Mouse (Mus musculus) yolk sac, embryonic 10.5 days (tissue): ENCODE measurements at regions not wholly inside any gene's neighbourhood (a gene's known extent, or its start where the extent isn't known, plus 50 kb on each side); places are given as distances from the start of the nearest gene placed in this dataset.

Source experiments
- DNase-seq: peaks from one replicate; pipeline ENCODE4 v3.0.0-alpha.2; 2017; ENCODE audit warnings: low spot score

GRCm38 (mm10) chr1:137428110-137428509 lies 467.9 kb upstream of the Nr5a2 start:
- no peak for DNase-seq

GRCm38 (mm10) chr1:137418388-137418787 lies 458.1 kb upstream of the Nr5a2 start:
- DNase-seq, result no peak

GRCm38 (mm10) chr1:137396736-137397135 lies 436.5 kb upstream of the Nr5a2 start:
- no peak for DNase-seq

GRCm38 (mm10) chr1:137387509-137387908 lies 427.3 kb upstream of the Nr5a2 start:
- DNase-seq, result no peak

DNA sequence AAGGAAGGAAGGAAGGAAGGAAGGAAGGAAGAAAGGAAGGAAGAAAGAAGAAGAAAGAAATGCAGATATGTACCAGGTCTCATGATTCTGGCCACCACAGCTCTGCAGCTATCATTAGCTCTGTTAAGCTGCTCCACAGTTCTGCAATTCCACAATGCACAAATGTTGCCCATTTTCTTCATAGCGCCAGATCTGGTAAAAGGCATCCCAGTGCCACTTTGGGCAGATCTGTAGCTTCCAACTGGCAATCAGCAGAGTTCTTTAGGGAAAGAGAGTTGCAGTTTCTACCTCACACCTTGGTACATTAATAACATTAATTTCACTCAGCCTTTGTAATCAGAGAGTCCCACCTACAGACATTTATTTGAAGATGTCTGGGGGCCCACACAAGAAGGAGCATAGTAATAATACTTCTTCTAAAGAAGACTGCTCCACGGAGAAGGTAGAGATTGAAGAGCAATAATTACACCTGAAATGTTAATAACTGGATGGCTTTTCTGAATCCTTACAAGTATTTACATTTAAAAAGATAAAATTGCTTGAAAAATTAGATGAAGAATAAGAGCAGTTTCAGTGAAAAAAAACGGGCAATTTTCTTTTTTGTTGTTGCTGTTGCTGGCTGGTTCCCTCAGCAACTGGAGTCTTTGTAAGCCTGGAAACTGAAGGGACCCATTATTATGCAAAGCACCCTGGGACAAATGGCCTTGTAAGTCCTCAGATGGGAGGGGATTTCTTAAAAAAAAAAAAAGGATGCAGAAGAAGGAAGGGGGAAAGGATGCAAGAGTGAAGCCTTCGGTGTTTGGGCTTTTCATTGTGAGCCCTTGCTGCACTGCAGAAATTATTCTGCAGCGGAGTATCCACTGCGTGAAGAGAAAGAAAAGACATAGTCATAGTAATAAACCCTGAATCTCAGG lies 418.1 kb upstream of the Nr5a2 start:
- no peak for DNase-seq

DNA sequence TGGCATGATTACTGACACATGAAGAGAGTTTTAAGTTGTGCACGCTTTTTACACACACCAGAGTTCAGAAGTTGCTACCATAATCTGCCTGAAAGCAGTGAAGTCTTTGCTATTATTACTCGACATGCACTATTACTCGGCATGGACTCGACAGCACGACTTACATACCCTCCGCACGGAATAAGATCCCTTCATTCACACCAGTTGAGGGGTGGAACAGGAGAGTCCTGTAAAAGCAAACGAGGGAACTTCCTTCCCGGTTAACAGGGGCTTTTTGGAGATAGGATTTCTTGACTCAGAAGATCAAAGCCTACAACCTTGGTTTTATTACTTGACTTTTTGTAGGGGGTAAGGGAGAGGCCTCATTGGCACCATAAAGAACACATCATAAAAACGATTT lies 416.4 kb upstream of the Nr5a2 start:
- no peak for DNase-seq

DNA sequence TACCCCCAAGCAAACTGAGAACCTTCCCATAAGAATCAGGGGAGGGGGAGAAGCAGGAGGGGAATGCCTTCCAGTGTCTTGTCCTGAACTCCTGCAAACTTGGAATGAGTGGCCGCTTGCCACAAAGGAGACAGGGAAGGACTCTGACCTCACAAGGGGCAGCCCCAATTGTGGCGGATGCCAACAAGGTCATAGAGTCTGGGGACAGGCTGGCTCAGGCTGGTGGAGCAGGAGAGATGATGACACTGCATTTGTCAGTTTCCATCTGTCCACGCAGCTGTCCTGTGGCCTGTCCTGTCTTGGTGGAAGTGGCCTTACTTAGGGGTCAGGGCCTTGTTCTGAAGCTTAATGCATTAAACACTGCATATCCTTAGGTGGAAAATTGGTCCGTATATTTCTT lies 414.4 kb upstream of the Nr5a2 start:
- no peak for DNase-seq

- no peak for DNase-seq
These were observed 413.5 kb upstream of the Nr5a2 start for GRCm38 (mm10) chr1:137373509-137374420.

GRCm38 (mm10) chr1:137372236-137372635 lies 412.0 kb upstream of the Nr5a2 start:
- DNase-seq, result no peak

DNA sequence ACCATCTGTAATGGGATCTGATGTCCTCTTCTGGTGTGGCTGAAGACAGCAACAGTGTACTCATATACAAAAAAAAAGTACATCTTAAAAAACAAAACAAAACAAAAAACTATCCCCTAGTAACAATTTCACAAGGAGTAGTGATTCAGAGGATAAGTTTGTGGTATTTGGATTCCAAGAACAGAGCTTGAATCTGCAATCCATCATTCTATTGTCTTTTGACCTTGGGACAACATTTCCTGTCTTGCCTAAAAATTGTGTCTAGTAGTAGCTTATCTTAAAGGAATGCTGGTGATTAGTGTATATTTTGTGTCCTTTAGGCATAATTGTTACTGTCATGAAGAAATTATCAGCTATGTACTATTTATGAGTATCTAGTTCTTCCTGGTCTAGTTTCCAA lies 404.1 kb upstream of the Nr5a2 start:
- DNase-seq, result no peak

DNA sequence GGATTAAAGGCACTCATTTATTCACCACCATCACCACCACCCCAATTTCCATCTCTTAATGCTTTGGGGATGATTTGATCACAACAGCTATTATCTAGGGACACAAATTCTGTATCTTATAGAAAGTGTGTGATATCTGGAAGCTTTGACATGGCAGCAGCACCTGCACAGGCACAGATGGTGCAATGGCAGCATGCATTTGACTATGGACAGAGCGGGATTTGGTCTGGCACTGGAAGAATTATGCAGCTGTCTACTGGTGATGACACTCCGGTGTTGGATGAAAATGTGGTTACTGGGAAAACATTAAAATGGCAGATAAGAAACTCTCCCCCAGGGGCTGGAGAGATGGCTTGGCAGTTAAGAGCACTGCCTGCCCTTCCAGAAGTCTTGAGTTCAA lies 403.7 kb upstream of the Nr5a2 start:
- DNase-seq, result no peak

- DNase-seq, result no peak
These were observed 403.3 kb upstream of the Nr5a2 start for GRCm38 (mm10) chr1:137363561-137363960.

- no peak for DNase-seq
These were observed 400.7 kb upstream of the Nr5a2 start for GRCm38 (mm10) chr1:137360688-137361570.

DNA sequence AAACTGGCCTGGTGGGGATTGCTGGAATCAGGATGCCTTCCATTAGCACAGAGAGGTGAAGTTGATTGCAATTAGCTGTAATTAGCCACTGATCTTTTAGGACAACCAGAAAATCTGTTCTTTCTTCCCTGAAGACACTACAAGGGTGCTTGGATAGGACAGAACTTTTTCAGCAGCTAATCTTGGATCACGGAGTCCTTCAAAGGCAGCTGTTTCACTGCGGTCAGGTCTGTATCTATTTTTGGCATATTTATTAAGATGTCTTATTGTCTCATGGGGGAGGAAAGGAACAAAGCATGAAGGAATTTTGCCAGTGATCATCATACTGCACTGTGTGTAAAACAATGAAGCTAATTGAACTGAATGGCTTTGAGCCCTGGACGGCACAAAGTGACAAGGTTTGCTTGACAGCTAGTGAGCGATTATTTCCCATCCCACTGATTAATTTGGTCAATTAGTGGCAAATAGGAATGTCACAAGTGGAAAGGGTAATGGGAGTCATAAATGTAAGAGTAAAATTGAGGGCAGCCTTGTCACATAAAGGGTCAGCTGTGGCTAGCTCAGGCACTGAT lies 395.8 kb upstream of the Nr5a2 start:
- no peak for DNase-seq

DNA sequence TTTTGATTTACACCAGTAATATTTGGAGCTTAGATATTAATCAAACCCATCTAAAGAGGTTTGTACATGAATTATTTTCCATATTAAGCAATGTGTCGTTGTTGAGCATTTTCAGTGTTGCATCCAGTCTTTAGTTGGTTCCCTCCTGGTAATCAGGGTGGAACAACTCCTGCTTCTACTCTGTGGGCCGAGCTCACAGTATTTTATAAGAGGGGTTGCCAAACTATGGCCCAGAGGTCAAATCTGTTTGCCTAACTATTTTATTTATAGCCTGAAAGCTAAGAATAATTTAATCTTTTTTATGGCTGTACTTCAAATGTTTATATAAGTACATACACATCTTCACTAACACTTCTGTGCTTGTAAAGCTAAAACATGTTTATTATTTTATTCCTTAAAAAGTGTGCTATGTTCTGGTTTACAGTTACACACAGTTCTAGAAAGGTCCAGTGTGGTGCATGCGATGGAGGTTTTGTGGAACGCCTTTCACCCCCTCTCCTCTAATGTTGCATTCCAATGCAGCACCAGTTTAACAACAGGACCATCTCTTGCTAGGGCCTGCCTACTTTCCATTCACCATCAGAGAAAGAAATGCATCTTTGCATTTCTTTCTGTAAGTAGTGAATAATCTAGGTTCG lies 392.3 kb upstream of the Nr5a2 start:
- no peak for DNase-seq

- DNase-seq, result no peak
These were observed 373.9 kb upstream of the Nr5a2 start for GRCm38 (mm10) chr1:137334137-137334536.

GRCm38 (mm10) chr1:137332108-137332769 lies 372.0 kb upstream of the Nr5a2 start:
- DNase-seq, result no peak

DNA sequence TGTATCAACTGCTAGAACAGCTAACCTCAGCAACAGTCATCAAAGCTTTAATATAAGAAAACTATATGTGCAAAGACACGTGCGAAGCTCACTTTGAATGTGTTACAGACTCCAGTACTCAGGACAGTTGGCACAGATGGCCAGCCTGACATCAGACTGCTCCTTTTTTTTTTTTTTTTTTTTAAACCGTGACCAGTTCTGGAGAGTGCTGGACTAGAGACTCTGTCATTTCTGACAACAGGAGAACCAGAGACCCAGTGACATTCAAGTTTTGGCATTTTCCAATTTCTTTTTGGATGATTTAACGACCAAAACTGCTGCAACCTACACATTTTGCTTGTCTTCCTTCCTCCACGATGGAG lies 371.5 kb upstream of the Nr5a2 start:
- DNase-seq, result no peak

GRCm38 (mm10) chr1:137330634-137331033 lies 370.4 kb upstream of the Nr5a2 start:
- no peak for DNase-seq

- DNase-seq, result peak; percentile 35
These were observed 363.8 kb upstream of the Nr5a2 start for GRCm38 (mm10) chr1:137323884-137324594.
